Mouse (Mus musculus) cerebellum, adult 9-11 months (tissue): ENCODE measurements around the gene Rcor1.
A peak's percentile ranks its signal among the peaks of the same experiment; 100 is the strongest.

Experiments used
- DNase-seq: peaks from one replicate; pipeline ENCODE4 v3.0.0; 2022

Gene Rcor1

GRCm38 (mm10) chr12:111134791-111135733, 95.9 kb downstream of the Rcor1 start:
- no peak for DNase-seq

GRCm38 (mm10) chr12:111135953-111136352, 96.8 kb downstream of the Rcor1 start:
- DNase-seq = no peak

GRCm38 (mm10) chr12:111137079-111137478, 97.9 kb downstream of the Rcor1 start:
- no peak for DNase-seq

GRCm38 (mm10) chr12:111143005-111143508, 103.9 kb downstream of the Rcor1 start:
- DNase-seq = peak; percentile 32

- DNase-seq = no peak
Observed at GRCm38 (mm10) chr12:111143509-111144063, 104.4 kb downstream of the Rcor1 start.

- DNase-seq = no peak
Observed at GRCm38 (mm10) chr12:111144598-111144997, 105.4 kb downstream of the Rcor1 start.

GRCm38 (mm10) chr12:111145269-111145668, 106.1 kb downstream of the Rcor1 start:
- no peak for DNase-seq

GRCm38 (mm10) chr12:111149495-111150235, 110.5 kb downstream of the Rcor1 start:
- no peak for DNase-seq

- DNase-seq = no peak
Observed at GRCm38 (mm10) chr12:111150236-111150596, 111.1 kb downstream of the Rcor1 start.

- DNase-seq = no peak
Observed at GRCm38 (mm10) chr12:111151422-111152156, 112.4 kb downstream of the Rcor1 start.

GRCm38 (mm10) chr12:111152579-111152978, 113.4 kb downstream of the Rcor1 start:
- DNase-seq = no peak

- peak; percentile 50 for DNase-seq
Observed at GRCm38 (mm10) chr12:111152981-111153710, 114.0 kb downstream of the Rcor1 start.

GRCm38 (mm10) chr12:111153946-111154345, 114.8 kb downstream of the Rcor1 start:
- no peak for DNase-seq

- no peak for DNase-seq
Observed at GRCm38 (mm10) chr12:111154641-111155040, 115.5 kb downstream of the Rcor1 start.

- DNase-seq = no peak
Observed at GRCm38 (mm10) chr12:111155756-111156155, 116.6 kb downstream of the Rcor1 start.

- DNase-seq = no peak
Observed at GRCm38 (mm10) chr12:111159659-111160428, 120.7 kb downstream of the Rcor1 start.

GRCm38 (mm10) chr12:111160871-111161270, 121.7 kb downstream of the Rcor1 start:
- no peak for DNase-seq

- no peak for DNase-seq
Observed at GRCm38 (mm10) chr12:111161943-111162311, 122.8 kb downstream of the Rcor1 start.

GRCm38 (mm10) chr12:111162312-111163061, 123.3 kb downstream of the Rcor1 start:
- DNase-seq = no peak

GRCm38 (mm10) chr12:111164310-111164751, 125.2 kb downstream of the Rcor1 start:
- peak; percentile 87 for DNase-seq
